Mouse (Mus musculus) kidney, adult 2 months (tissue): Measurements from ENCODE around the gene Donson. TPM values are rescaled to one million over a fixed set of nuclear protein-coding genes. Genes with fewer than 3 reads are reported as not detected.

Experiments used
- DNase-seq: peaks from one replicate; pipeline ENCODE4 v3.0.0; 2021
- H3K27ac ChIP-seq: fragments of 200-500 bp; 2 replicates; pipeline ENCODE4 v1.5.1; 2012; ENCODE audit warnings: low read depth, low read length, control low read depth, inconsistent platforms; ENCODE audit not compliant: insufficient read depth
- H3K27me3 ChIP-seq: fragments of 200-500 bp; replicated peaks from 2 replicates; pipeline ENCODE4 v1.6.1; 2012; ENCODE audit warnings: mild to moderate bottlenecking, moderate library complexity, low read length, inconsistent platforms; ENCODE audit not compliant: control insufficient read depth, insufficient read depth
- H3K36me3 ChIP-seq: fragments of 200-500 bp; 2 replicates; pipeline ENCODE4 v1.6.1; 2012; ENCODE audit warnings: mild to moderate bottlenecking, moderate library complexity, low read length, inconsistent platforms; ENCODE audit not compliant: control insufficient read depth, insufficient read depth
- H3K4me1 ChIP-seq: fragments of 200-500 bp; 2 replicates; pipeline ENCODE4 v1.6.1; 2011; ENCODE audit warnings: low read length; ENCODE audit not compliant: control insufficient read depth, insufficient read depth
- H3K4me3 ChIP-seq: fragments of 200-500 bp; 2 replicates; pipeline ENCODE4 v1.5.1; 2011; ENCODE audit warnings: mild to moderate bottlenecking, low read depth, low read length, control low read depth; ENCODE audit not compliant: insufficient read depth
- CTCF ChIP-seq: fragments of 200-500 bp; conservative IDR thresholded peaks from 2 replicates; pipeline ENCODE4 v1.5.1; 2011; ENCODE audit warnings: low read depth, mild to moderate bottlenecking, control low read depth, low read length, moderate library complexity, mixed read lengths; ENCODE audit not compliant: insufficient read depth, insufficient read length
- POLR2A ChIP-seq: fragments of 200-500 bp; IDR thresholded peaks from one replicate; pipeline ENCODE4 v1.6.1; 2011; ENCODE audit warnings: low read depth, low read length, control low read depth
- WGBS: fragments of 180-500 bp; shearing (Covaris S2); methylation state at CpG from one replicate; pipeline ENCODE4 v1.1.7; 2018; 5-methylcytosine and 5-hydroxymethylcytosine counted together
- polyA plus RNA-seq: library from polyadenylated mRNA; depleted of rRNA; stranded (reverse); fragments of >200 nt; gene quantifications from 2 replicates; pipeline ENCODE4 v1.2.3, GENCODE M21; 2012; rRNA removed

The Donson gene
- polyA plus RNA-seq, 1 experiment = 2.3 TPM

- no peaks in the 10 kb centered on the region for H3K27me3 ChIP-seq
- no peaks in the 10 kb centered on the region for H3K4me1 ChIP-seq
- peaks cover 3% of the 10 kb centered on the region for H3K36me3 ChIP-seq
These were observed 59.9 kb downstream of the Donson start for GRCm38 (mm10) chr16:91628673-91629072.

DNA sequence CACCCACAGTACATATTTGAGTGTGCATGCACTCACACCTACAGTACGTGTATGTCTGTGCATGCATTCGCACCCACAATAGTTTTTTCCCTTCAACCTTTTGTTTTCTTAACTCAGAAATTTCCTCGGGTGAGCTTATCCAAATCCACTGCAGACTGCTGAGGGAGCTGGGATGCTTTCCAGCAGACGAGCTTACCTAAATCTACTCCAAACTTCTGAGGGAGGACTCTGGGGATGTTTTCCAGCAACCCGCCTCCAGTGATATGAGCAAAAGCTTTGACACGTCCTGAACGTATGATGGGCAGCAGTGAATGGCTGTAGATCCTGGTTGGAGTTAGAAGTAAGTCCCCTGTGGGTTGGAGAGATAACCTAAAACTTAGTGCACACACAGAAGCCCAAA is 60.7 kb downstream of the Donson start:
- no peak overlapping the region for H3K4me3 ChIP-seq
- TF ChIP-seq POLR2A = no peak
- TF ChIP-seq CTCF = no peak
- peaks cover 2% of the 10 kb centered on the region for H3K36me3 ChIP-seq
- WGBS = 85% methylated on average over 7 of the region's 7 CpGs
- no peaks in the 10 kb centered on the region for H3K27me3 ChIP-seq
- no peaks in the 10 kb centered on the region for H3K4me1 ChIP-seq
- no peak for DNase-seq
- H3K27ac ChIP-seq = no peak overlapping the region

More at GRCm38 (mm10) chr16:91628673-91629072, 59.9 kb downstream of the Donson start:
- Histone ChIP-seq H3K27ac (no peak overlapping the region), H3K4me3 (no peak overlapping the region)
- no peak for DNase-seq
- TF ChIP-seq CTCF (no peak), POLR2A (no peak)
- WGBS = 89% methylated on average over 3 of the region's 3 CpGs

Other genes with a start within 250 kb of the Donson start
- 20.8 and 22.2 TPM in 2 replicates for gene Ifnar1, start 203.5 kb downstream of the Donson start, polyA plus RNA-seq
- 15.1 and 17.7 TPM in 2 replicates for gene Ifngr2, start 141.7 kb downstream of the Donson start, polyA plus RNA-seq
- gene Tmem50b, start 91.0 kb downstream of the Donson start, polyA plus RNA-seq = 39.2 and 40.7 TPM in 2 replicates
- gene Dnajc28, start 69.7 kb downstream of the Donson start, polyA plus RNA-seq = 3.9 and 5.9 TPM in 2 replicates
- gene Gart, start 41.8 kb downstream of the Donson start, polyA plus RNA-seq = 30.3 and 39.4 TPM in 2 replicates
- 78.0 and 81.9 TPM in 2 replicates for gene Son, start 41.3 kb downstream of the Donson start, polyA plus RNA-seq
- 29.5 and 31.1 TPM in 2 replicates for gene Cryzl1, start 40.2 kb upstream of the Donson start, polyA plus RNA-seq
- 20.5 and 22.9 TPM in 2 replicates for gene Itsn1, start 40.5 kb upstream of the Donson start, polyA plus RNA-seq